Mouse (Mus musculus): ENCODE measurements around the gene Tmprss6.

Gene Tmprss6

GRCm38 (mm10) chr15:78414157-78414556, 54.3 kb downstream of the Tmprss6 start:
- DNase-seq (ENCODE audit: low spot score) = no peak

- no peak for DNase-seq (ENCODE audit: low spot score)
Measured at GRCm38 (mm10) chr15:78413719-78414117, 54.7 kb downstream of the Tmprss6 start.

- DNase-seq (ENCODE audit: low spot score) = no peak
Measured at GRCm38 (mm10) chr15:78413083-78413718, 55.2 kb downstream of the Tmprss6 start.

GRCm38 (mm10) chr15:78409570-78410052, 58.8 kb downstream of the Tmprss6 start:
- no peak for DNase-seq (ENCODE audit: low spot score)

- DNase-seq (ENCODE audit: low spot score) = peak; percentile 51
Measured at GRCm38 (mm10) chr15:78406293-78406934, 62.0 kb downstream of the Tmprss6 start, which contains the start of gene Mpst. Mpst (plus strand) TSS chr15:78406416.

- peak; percentile 59 for DNase-seq (ENCODE audit: low spot score)
Measured at GRCm38 (mm10) chr15:78405517-78406211, 62.8 kb downstream of the Tmprss6 start, which contains the start of gene Tst. Tst (minus strand) TSS chr15:78405907.

GRCm38 (mm10) chr15:78405098-78405497, 63.3 kb downstream of the Tmprss6 start:
- no peak for DNase-seq (ENCODE audit: low spot score)

- no peak for DNase-seq (ENCODE audit: low spot score)
Measured at GRCm38 (mm10) chr15:78403896-78404295, 64.5 kb downstream of the Tmprss6 start.

- DNase-seq (ENCODE audit: low spot score) = no peak
Measured at GRCm38 (mm10) chr15:78403301-78403741, 65.1 kb downstream of the Tmprss6 start.

GRCm38 (mm10) chr15:78402423-78402822, 66.0 kb downstream of the Tmprss6 start:
- DNase-seq (ENCODE audit: low spot score) = no peak

- no peak for DNase-seq (ENCODE audit: low spot score)
Measured at GRCm38 (mm10) chr15:78401921-78402320, 66.5 kb downstream of the Tmprss6 start.

GRCm38 (mm10) chr15:78401345-78401744, 67.1 kb downstream of the Tmprss6 start:
- no peak for DNase-seq (ENCODE audit: low spot score)

GRCm38 (mm10) chr15:78395478-78395962, 72.9 kb downstream of the Tmprss6 start, which contains the start of gene Tex33:
Tex33 (minus strand) TSS chr15:78395912.
- DNase-seq (ENCODE audit: low spot score) = no peak

GRCm38 (mm10) chr15:78390855-78391254, 77.6 kb downstream of the Tmprss6 start:
- no peak for DNase-seq (ENCODE audit: low spot score)

All from urinary bladder, postnatal 10 days (tissue).